Mouse (Mus musculus) layer of hippocampus, adult 8-10 months (tissue): Measurements from ENCODE around the gene Adrb1. TPM values are rescaled to one million over a fixed set of nuclear protein-coding genes. Genes with fewer than 3 reads are reported as not detected.

ENCODE experiments used
- DNase-seq, 2 experiments: peaks; one replicate each; pipeline ENCODE4 v3.0.0; 2022; ENCODE audit warnings: low spot score in 2 of 2
- total RNA-seq, 4 experiments: library from RNA; stranded (reverse); gene quantifications; 2 replicates each; pipeline ENCODE4 v1.2.4; 2022

The Adrb1 gene
- total RNA-seq, 4 experiments from 2014 or later = 19.9 to 22.8 (median 20.3) TPM

DNA sequence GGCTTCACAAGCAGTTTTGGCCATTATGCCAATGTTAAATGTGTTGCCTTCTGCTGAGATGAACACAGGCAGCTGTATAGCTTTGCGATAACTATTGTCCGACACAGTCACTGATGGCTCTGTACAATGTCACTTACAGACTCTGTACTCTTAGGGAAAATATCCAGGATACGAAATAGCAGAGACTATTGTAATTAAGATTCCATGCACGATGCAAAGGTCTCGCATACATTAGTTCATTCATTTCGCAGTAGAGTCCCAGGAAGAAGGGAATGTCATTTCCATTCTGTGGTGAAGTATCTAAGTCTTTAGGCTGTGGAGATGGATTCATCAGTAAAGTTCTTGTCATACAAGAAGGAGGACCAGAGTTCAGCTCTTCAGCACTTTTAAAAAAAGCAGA, 20.0 kb upstream of the Adrb1 start:
- DNase-seq = no peak

DNA sequence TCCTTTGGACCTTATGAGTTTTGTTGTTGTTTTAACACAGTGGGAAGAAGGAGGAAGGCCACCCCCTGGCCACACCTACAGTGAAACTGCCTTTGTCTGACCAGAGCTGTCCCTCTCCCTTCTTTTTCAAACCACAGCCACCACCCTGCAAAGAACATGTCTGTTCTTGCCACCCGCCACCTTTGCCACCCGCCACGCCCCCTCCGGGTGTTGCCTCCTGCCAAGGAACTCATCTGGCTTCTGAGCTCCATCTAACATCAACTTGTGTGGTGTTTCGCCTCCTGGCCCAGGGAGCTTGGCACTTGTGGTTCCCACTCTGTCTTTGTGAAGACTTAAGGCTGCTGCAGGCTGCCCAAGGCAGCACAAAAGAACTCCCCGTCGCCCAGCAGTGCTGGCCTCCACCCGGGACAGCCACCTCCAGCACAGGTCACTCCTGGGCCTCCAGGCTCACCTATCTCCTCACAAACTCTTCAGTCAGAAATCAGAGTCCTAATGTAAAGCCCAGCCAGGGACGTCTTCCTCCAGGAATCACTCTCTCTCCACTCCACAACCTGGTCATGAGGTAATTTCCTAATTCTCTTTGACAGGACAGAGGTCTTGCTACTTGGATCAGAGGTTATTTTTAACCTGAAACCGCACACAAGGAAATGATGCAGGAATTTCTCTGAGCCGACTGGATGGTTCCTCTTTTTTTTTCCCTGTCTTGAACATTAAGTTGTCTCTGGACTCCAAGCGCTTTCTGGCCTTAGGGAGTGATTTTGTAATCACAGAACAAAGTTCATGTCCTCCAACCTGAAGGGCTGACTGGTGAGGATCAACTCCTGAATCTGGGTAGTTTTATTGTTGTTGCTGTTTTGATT, 18.5 kb upstream of the Adrb1 start:
- DNase-seq = no peak

GRCm38 (mm10) chr19:56705026-56705675, 16.8 kb upstream of the Adrb1 start:
- no peak for DNase-seq

DNA sequence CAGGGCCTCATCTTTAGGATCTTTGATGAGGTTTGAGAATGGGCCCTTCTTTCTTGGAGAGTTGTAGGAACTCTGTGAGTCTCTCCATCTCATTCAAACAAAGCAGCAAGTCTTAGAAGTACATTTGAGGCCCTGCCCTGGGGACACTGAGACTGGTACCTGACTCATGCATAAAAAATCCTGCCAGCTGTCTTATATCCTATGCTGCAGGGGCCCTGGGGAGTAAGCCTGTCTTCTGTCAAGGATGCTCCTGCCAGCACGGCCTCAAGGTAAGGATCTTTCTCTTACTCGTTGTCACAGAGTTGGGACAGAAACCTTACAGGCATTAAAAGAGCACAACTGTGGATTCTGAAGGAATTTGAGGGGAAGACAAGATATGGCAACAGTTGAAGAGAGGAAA, 13.2 kb upstream of the Adrb1 start:
- no peak for DNase-seq

GRCm38 (mm10) chr19:56710131-56710905, 11.7 kb upstream of the Adrb1 start:
- peak; percentile 66 for DNase-seq

DNA sequence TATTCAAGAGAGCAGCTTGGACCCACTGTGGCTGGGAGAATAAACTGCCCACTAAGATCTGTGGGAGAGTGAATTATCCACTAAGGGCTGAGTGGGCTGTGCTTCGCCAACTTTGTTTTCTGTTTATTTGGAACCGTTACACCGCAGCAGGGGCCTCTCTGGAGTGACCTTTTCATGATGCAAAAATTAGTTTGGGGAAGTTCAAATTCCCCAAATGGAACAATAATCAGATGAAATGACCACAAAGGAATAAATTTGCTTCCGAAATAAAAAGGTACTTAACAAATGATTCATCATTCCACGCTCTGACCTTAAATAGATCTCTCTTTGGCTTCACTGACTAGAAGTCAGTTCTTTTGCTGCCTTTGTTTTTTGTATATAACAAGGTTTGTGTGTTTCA, 8.4 kb upstream of the Adrb1 start:
- DNase-seq = no peak

GRCm38 (mm10) chr19:56714661-56715170, 7.3 kb upstream of the Adrb1 start:
- no peak for DNase-seq

DNA sequence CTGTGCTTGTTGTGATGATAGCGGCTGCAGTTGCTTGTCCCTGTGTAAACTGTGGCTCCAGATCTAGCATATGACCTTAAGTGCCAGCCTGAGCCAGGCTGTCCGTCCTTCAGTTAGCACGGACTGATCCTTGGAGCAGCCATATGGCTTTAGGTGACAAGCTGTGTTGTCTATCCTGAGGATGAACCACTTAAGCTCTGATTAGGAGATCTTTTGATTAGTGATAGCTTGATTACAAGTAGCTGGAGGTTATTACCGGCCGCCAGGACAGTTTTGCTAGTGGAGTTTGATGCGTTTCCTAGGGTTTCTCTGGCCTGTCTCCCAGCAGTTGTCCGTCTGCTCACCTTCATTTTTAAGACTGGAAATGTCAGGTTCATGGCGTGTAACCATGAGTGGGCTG, 4.0 kb upstream of the Adrb1 start:
- DNase-seq = no peak

- no peak for DNase-seq
These were observed 1.1 kb upstream of the Adrb1 start for GRCm38 (mm10) chr19:56720882-56721281.

DNA sequence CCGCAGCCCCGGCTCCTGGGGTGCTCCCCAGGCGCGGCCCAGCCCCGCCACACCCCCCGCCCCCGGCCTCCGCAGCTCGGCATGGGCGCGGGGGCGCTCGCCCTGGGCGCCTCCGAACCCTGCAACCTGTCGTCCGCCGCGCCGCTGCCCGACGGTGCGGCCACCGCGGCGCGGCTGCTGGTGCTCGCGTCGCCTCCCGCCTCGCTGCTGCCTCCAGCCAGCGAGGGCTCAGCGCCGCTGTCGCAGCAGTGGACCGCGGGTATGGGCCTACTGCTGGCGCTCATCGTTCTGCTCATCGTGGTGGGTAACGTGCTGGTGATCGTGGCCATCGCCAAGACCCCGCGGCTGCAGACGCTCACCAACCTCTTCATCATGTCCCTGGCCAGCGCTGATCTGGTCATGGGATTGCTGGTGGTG, 300 bp downstream of the Adrb1 start:
- peak in 1 of 2 experiments; percentile 21 for DNase-seq

DNA sequence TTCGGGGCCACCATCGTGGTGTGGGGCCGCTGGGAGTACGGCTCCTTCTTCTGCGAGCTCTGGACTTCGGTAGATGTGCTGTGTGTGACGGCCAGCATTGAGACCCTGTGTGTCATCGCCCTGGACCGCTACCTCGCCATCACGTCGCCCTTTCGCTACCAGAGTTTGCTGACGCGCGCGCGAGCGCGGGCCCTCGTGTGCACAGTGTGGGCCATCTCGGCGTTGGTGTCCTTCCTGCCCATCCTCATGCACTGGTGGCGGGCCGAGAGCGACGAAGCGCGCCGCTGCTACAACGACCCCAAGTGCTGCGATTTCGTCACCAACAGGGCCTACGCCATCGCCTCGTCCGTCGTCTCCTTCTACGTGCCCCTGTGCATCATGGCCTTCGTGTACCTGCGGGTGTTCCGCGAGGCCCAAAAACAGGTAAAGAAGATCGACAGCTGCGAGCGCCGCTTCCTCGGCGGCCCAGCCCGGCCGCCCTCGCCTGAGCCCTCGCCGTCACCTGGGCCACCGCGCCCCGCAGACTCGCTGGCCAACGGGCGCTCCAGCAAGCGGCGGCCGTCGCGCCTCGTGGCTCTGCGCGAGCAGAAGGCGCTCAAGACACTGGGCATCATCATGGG, 822 bp downstream of the Adrb1 start:
- DNase-seq = peak; percentile 50 to 56

DNA sequence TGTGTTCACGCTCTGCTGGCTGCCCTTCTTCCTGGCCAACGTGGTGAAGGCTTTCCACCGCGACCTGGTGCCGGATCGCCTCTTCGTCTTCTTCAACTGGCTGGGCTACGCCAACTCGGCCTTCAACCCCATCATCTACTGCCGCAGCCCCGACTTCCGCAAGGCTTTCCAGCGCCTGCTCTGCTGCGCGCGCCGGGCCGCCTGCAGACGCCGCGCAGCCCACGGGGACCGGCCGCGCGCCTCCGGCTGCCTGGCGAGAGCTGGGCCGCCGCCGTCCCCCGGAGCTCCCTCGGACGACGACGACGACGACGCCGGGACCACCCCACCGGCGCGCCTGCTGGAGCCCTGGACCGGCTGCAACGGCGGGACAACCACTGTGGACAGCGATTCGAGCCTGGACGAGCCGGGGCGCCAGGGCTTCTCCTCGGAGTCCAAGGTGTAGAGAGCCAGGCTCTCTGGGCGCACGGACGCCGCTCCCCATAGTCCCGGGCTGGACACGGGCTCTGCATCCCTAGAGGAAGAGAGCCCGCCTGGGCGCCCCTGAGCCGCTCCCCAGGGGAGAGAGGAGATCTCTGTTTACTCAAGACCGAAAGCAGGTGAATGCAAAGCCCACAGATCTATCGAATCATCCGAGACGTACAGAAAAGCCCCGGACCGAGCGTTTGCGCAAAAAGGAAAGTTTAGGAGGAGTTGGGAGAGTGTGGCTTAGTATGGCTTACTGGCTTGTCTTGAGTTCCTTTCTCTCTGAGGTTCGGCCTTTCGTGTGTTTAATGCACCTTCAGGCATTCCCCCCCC, 1.5 kb downstream of the Adrb1 start:
- peak in 1 of 2 experiments; percentile 30 for DNase-seq

DNA sequence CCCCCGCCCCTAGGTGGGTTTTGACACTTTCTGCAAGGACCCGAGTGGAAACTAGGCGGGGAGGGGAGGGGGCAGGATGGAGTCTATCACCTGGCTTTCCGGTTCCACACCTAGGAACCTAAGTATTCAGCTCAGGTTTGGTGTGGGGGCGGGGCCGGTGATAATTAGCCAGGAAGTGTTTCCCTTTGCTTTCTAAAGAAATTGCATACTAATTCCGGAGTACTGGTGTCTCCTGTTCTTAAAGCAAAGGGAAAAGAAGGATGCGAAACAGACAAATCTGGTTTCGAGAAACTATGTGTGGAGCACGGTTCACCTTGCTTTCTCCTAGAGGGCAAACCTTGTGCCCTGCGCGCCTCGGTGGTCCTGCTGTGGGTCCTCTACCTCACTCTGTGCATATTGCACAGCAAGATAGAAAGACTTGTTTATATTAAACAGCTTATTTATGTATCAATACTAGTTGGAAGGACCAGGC, 2.2 kb downstream of the Adrb1 start:
- no peak for DNase-seq

DNA sequence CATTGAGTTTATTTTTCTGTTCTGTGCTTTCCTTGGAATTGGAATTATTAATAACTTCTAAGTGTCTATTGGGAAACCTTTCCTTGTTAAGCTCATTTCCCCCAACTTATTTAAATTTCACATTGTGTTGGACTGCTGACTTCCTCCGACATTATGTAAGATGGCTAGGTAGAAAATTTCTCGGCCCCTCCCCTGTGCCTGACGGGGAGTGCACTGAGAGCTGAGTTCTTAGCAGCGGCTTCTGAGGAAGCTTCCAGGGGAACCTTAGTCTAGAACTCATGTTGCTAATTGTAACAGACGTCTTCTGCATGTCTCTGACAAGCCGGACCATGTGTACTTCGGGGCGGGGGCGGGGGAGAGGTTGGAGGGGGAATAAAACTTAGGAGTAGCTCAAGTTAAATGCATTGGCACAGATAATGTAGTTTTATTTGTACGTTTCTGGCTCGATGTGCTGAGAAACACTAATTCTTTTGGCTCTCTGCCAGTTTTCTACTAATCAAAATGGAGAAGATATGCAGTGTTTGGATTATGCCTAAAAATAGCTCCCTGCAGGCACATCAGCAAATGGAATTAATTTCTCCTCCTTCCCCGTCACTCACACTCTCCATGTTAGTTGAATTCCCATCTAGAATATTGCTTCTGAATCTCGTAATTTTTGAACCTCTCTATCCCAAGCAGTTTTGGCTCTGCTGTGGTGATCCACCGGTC, 5.3 kb downstream of the Adrb1 start:
- no peak for DNase-seq

GRCm38 (mm10) chr19:56734033-56734572, 12.1 kb downstream of the Adrb1 start:
- no peak for DNase-seq

DNA sequence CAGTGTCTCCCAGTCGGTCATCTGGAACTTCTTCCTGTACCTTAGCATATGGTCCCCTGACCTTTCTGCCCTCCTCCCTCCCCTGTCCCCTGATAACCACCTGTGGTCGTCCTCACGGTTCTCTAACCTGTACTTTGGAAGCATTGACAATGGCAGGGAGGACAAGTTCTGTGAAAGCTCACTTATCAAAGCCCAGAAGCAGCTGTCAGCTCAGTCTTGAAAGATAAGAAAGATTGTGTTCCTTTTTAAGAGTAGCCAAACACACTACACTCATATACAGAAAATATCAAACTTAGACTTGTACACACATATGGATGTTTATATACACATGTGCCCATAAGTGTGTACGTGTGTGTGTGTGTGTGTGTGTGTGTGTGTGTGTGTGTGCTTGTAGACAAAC, 13.7 kb downstream of the Adrb1 start:
- DNase-seq = no peak

- no peak for DNase-seq
These were observed 14.3 kb downstream of the Adrb1 start for GRCm38 (mm10) chr19:56736287-56736686.

DNA sequence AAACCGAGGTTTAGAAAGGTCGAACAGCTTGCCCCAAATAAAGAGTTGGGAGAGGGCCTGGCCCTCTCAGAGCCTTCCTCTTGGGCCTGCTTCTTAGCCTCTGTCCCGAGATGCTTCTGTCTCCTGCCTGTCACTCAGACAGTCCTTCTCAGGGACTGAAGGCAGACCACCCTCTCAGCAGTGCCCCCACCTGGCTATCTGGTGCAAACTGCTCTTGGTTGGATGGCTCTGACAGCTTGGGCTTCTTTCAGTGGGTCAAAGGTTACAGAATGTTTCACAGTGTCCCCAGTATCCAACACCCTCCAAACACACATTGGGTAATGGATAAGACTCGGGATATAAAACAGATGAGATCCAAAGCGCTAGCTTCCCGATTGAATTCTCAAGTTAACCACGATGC, 23.1 kb downstream of the Adrb1 start:
- DNase-seq = no peak

DNA sequence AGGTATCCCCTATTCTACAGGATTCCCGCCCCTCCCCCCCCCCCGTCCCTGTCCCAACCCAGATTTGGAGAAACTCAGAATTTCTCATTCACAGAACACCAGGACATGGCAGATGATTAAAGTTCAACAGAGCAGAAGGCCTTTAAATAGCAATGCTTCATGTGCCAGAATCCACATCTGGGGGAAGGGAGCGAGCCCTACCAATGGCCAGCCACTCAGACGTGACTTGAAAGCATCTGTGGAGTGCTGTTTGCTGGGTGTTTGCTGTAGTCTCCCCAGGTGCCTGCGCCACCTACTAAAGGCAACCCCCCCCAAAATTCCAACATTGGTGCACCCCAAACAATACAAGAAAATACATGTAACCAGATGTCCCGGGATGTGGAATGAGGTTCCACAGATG, 23.5 kb downstream of the Adrb1 start:
- DNase-seq = no peak

DNA sequence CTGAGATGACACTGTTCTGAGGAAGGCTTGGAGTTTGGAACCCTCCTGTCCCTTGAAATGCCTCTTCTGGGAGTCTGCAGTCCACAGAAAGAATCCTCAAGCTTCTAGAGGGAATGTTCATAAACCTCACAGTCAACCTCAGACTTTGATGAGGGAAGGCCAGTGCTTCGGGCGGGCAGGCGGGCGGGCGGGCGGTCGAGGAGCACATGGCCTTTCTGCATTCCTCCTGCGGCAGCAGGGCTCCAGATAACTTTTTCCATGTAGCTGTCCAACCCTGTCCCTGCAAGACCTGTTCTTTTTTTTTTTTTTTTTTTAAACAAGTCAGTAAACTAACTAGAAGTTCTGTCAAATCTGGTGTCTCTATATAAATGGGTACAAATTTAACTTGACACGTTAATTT, 24.6 kb downstream of the Adrb1 start:
- DNase-seq = no peak
